Mouse (Mus musculus): ENCODE data around the gene Vdac1.

Vdac1 gene

GRCm38 (mm10) chr11:52360471-52361277 is at the start of gene Vdac1:
Vdac1 (plus strand) TSS chr11:52360860.
- DNase-seq, result peak; percentile 94

GRCm38 (mm10) chr11:52314102-52314793 is 46.4 kb upstream of the Vdac1 start:
- DNase-seq, result peak; percentile 30

GRCm38 (mm10) chr11:52318445-52318844 is 42.2 kb upstream of the Vdac1 start:
- DNase-seq, result no peak

GRCm38 (mm10) chr11:52319664-52320063 is 41.0 kb upstream of the Vdac1 start:
- no peak for DNase-seq

DNA sequence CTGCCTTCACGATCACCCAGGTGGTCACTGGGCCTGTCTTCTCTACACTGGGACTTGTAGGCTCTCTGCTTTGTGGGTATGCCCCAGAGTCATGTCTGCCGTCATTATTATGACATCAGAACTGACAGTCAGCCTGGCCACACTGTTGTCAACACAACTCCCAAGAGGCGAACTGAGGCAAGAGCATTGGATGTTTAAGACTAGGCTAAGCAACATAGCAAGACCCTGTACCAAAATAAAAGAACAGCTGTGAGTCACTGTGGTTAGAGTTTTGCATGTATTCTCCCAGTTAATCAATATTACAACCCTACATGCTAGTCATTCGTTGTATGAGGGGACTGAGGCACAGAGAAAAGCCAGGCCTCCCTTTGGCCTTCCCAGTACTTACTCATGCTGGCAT is 40.1 kb upstream of the Vdac1 start:
- DNase-seq, result no peak

DNA sequence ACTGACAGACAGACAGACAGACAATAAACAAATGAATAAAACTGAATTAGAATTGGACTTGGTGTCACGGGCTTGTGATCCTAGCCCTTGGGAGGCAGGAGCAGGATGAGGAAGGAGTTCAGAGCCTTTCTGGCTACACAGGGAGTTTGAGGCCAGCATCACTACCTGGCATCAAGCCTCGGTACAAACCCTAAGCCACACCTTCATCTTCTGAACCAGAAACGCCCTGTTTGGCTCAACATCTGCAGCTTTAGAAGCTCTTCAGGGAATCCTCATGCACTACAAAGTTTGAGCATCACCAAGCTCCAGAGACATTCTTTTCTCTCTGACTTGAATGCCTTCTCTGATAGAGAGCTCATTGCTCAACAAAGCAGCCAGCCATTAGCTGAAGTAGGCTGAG is 39.1 kb upstream of the Vdac1 start:
- no peak for DNase-seq

GRCm38 (mm10) chr11:52324442-52325367 is 36.0 kb upstream of the Vdac1 start:
- no peak for DNase-seq

GRCm38 (mm10) chr11:52327313-52327712 is 33.3 kb upstream of the Vdac1 start:
- DNase-seq, result no peak

DNA sequence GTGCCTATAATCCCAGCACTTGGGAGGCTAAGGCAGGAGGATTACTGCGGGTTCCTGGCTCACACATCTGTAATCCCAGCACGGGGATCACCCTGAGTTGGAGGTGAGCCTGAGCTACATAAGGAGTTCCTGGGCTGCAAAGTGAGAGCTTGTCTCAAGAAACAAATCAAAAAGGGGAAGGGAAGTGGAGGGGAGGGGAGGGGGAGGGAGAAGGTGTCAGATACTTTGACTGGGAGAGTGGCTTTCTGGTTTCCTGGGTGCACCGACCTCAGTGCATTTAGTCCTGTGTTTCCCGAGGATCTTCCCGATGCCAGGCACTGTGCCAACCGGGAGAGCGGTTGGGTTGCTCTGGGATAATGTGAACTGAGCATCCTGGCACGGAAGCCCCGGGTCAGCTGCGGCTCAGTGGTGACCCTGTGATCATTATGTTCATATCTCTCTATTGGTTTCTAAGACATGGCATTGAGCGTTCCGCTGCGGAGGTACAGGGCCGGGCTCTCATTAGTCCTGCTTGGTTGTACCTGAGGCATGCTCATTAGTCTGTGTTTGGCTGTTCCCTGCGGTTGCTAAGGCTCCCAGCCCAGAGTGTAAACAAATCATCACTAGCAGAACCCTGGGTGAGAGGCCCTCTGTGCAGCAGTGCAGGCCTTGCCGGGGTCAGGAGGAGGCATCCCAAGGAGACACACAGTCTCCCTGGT is 28.1 kb upstream of the Vdac1 start:
- peak; percentile 72 for DNase-seq

DNA sequence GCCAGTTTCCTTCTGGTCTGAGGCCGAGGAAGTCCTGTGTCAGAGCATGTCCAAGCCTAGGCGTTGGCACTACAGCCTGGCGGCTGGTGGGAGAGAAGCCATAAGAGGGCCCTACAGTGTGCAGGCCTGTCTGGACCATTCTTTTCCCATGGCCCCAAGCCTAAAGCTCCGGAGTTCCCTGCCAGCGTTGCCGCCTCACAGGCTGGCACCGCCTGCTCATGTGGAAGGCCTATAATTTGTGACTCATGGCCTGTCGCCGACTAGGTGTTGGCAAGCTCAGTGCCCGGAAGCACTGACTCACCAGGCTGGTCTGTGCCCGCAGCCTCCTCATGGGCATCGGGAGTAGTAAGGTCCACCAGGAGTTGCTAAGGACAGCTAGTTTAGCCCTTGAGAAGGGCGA is 27.0 kb upstream of the Vdac1 start:
- DNase-seq, result peak; percentile 43

DNA sequence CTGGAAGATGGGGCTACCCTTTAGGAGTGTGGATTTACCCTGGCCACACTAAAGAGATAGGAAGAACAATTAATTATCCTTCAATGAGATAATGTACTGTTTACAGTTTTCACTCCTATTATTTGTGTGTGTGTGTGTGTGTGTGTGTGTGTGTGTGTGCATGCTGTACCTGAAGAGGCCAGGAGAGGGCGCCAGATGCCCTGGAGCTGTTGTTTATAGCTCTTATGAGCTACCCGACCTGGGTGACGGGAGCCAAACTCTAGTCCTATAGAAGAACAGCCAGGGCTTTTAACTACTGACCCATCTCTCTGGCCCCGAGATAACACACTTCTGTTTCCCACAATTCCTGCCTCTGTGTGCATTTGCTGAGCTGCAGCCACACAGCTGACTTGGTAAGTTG is 25.4 kb upstream of the Vdac1 start:
- DNase-seq, result no peak

DNA sequence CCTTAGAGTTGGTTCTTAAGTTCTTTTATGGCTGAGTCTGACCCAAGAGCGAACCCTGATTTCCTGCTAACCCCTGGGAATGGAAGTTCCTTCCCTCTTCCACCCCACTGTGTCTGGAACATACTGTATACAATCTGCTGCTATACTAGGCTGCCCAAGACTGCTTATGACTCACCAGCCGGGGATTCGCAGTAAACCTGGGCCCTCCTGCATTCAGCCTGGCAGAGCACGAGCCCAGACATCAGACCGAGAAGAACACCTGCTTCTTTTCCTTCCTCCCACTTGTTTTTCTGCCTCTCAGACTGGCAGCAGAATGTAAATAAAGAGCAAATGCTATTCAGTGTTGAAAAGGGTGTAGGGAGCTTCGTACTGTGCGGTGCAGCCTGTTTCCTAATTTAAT is 24.7 kb upstream of the Vdac1 start:
- DNase-seq, result no peak

GRCm38 (mm10) chr11:52337651-52338295 is 22.9 kb upstream of the Vdac1 start:
- no peak for DNase-seq

DNA sequence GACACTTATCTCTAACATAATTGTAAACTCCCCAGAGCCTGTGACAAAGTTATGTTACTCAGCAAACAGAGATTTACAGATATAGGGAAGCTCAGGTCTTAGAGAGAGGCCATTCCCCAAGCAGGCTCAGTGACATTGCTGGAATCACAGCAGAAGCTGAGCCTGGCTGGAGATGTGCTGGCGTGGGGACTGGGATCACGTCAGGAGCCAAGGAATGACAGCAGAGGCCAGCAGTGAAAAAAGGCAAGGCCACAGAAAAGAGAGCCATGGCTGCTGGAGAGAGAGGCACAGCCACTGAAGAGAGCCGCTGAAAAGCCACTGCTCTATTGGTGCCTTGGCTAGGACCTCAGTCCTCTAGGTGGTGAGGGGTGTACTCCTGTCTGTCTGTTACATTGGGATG is 22.3 kb upstream of the Vdac1 start:
- no peak for DNase-seq

- no peak for DNase-seq
These were observed 21.6 kb upstream of the Vdac1 start for GRCm38 (mm10) chr11:52339098-52339497.

DNA sequence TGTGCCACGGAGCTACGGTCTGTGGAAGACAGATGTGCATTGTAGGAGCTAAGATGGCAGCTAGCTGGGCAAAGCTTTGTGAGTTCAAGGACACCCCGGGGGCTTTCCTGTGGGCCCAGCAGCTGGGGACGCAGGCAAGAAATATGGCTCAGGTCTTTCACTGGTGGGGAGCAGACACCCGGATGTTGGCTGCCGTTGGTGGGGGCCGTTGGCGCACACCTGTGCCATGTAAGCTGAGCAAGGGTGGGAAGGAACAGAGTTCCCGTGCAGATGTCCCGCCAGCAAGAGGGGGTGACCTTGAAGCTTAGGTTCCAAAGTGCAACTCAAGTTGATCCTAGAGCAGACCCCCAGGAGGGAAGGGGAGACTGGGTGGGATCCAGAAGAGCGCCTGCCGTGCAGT is 21.1 kb upstream of the Vdac1 start:
- DNase-seq, result no peak

- DNase-seq, result no peak
These were observed 20.4 kb upstream of the Vdac1 start for GRCm38 (mm10) chr11:52340123-52340864.

DNA sequence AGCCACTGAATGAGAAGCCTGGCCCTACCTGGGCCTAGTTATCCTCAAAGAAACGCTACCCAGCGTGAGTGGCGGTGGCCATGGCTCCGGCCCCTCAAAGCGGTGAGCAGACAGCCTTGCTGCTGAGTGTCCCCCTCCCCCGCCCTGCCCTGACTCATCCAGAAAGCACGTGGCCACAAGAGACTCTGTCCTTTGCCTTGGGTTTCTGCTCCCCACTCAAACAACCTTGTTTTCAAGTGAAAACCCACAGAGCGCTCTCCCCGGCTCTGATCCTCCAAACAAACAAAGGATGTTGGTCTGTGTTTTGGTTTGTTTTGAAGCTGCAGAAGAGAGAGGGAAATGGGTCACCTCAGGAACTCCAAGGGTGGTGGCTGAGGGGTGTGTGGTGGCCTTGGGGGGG is 19.7 kb upstream of the Vdac1 start:
- no peak for DNase-seq

DNA sequence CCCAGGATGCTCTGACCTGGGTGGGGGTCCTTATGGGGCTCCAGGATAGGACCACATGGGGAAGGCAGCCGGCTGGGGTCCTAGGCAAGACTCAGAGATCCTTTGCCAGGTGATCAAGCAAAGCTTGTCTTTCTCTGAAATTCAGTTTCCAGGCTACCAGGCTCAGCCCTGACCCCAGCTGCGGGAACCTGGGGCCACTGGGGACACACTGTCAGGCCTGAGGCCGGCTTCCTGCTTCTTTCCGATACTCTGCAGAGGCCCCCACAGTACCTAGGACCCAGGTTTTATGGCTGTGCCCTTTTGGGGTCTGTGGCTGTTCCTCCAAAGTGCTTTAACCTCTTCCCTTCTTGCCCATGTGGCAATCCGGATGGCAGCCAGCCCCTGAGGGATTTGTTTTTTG is 19.2 kb upstream of the Vdac1 start:
- DNase-seq, result no peak

DNA sequence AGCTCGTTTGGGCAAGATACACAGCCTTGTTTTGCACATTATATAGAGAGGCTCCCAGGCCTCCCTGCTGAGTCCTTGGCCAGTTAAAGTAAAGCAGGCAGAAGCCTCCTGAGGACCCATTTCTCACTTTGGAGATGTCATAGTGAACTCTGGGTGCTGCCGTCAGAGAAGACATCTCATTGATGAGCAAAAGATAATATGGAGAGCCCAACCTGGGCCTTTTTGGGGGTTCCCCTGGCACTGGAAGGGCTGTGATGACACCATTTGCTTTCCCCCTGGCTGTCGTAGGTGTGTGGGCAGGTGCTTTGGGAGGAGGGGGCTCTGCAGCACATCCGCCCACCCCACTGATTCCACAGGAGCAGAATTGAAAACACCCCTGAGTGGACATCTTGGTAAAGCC is 18.4 kb upstream of the Vdac1 start:
- no peak for DNase-seq

DNA sequence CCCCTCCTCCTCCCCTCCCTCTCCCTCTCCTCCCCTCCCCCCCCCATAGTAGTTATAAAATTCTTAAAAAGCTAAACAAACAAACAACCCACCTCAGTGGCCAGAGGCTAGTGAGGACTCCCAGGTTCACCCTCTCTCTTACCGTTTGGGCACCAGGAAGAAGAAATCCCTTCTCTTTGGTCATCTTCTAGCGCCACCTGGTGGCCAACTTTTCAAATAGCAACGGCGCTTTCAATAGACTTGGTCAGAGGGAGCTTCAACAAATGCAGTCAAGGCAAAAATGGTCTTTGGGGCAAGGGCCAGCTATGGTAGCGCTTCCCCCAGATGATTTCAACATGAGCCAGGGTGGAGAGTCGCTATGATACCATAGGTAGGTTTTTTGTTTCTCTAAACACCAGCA is 17.5 kb upstream of the Vdac1 start:
- peak; percentile 78 for DNase-seq
